Mouse (Mus musculus): ENCODE data around the gene Pik3c2g. TPM values are rescaled to one million over a fixed set of nuclear protein-coding genes. Genes with fewer than 3 reads are reported as not detected.
A peak's percentile ranks its signal among the peaks of the same experiment; 100 is the strongest.

The Pik3c2g gene
- polyA plus RNA-seq, 1 experiment from 2014 or later, result 1.2 TPM

- Histone ChIP-seq H3K9ac (ENCODE audit: low read depth, low read length) (no peak overlapping the region), H3K4me1 (ENCODE audit: control insufficient read depth, insufficient read depth, low read length) (no peaks in the 10 kb centered on the region), H3K27ac (ENCODE audit: low read depth, low read length) (no peak overlapping the region), H3K27me3 (ENCODE audit: control insufficient read depth, insufficient read depth, low read length) (no peaks in the 10 kb centered on the region), H3K36me3 (ENCODE audit: control insufficient read depth, insufficient read depth, low read length) (no peaks in the 10 kb centered on the region), H3K4me2 (no peak overlapping the region), H3K9me3 (replicated peaks; ENCODE audit: control insufficient read depth, low read length) (no peaks in the 10 kb centered on the region), H3K4me3 (ENCODE audit: low read depth, low read length) (no peak overlapping the region)
- 70% methylated on average over 15 of the region's 15 CpGs for WGBS (ENCODE audit: insufficient replicate concordance)
- ATAC-seq (replicated peaks; ENCODE audit: insufficient number of reproducible peaks, low FRiP score, low TSS enrichment), result no peak
These were observed 1.4 kb downstream of the Pik3c2g start for GRCm38 (mm10) chr6:139588409-139588808.

GRCm38 (mm10) chr6:139589291-139589690 is 2.3 kb downstream of the Pik3c2g start:
- no peak for ATAC-seq (replicated peaks; ENCODE audit: insufficient number of reproducible peaks, low FRiP score, low TSS enrichment)
- Histone ChIP-seq H3K9ac (ENCODE audit: low read depth, low read length) (no peak overlapping the region), H3K27me3 (ENCODE audit: control insufficient read depth, insufficient read depth, low read length) (no peaks in the 10 kb centered on the region), H3K4me3 (ENCODE audit: low read depth, low read length) (no peak overlapping the region), H3K4me2 (peak overlapping the region; percentile 24; the same call in 1 of the 2 replicates), H3K36me3 (ENCODE audit: control insufficient read depth, insufficient read depth, low read length) (no peaks in the 10 kb centered on the region), H3K27ac (ENCODE audit: low read depth, low read length) (no peak overlapping the region), H3K4me1 (ENCODE audit: control insufficient read depth, insufficient read depth, low read length) (no peaks in the 10 kb centered on the region), H3K9me3 (replicated peaks; ENCODE audit: control insufficient read depth, low read length) (no peaks in the 10 kb centered on the region)
- 12% methylated on average over 12 of the region's 12 CpGs for WGBS (ENCODE audit: insufficient replicate concordance)

GRCm38 (mm10) chr6:139589854-139590253 is 2.8 kb downstream of the Pik3c2g start:
- H3K27me3 ChIP-seq (ENCODE audit: control insufficient read depth, insufficient read depth, low read length), result no peaks in the 10 kb centered on the region
- H3K9ac ChIP-seq (ENCODE audit: low read depth, low read length), result no peak overlapping the region
- ATAC-seq (replicated peaks; ENCODE audit: insufficient number of reproducible peaks, low FRiP score, low TSS enrichment), result no peak
- H3K27ac ChIP-seq (ENCODE audit: low read depth, low read length), result no peak overlapping the region
- no peak overlapping the region for H3K4me3 ChIP-seq (ENCODE audit: low read depth, low read length)
- H3K9me3 ChIP-seq (replicated peaks; ENCODE audit: control insufficient read depth, low read length), result no peaks in the 10 kb centered on the region
- no peak overlapping the region for H3K4me2 ChIP-seq
- H3K4me1 ChIP-seq (ENCODE audit: control insufficient read depth, insufficient read depth, low read length), result no peaks in the 10 kb centered on the region
- 64% methylated on average over 9 of the region's 9 CpGs for WGBS (ENCODE audit: insufficient replicate concordance)
- H3K36me3 ChIP-seq (ENCODE audit: control insufficient read depth, insufficient read depth, low read length), result no peaks in the 10 kb centered on the region

GRCm38 (mm10) chr6:139592081-139592480 is 5.1 kb downstream of the Pik3c2g start:
- no peaks in the 10 kb centered on the region for H3K27me3 ChIP-seq (ENCODE audit: control insufficient read depth, insufficient read depth, low read length)
- no peaks in the 10 kb centered on the region for H3K36me3 ChIP-seq (ENCODE audit: control insufficient read depth, insufficient read depth, low read length)
- ATAC-seq (replicated peaks; ENCODE audit: insufficient number of reproducible peaks, low FRiP score, low TSS enrichment), result no peak
- H3K4me2 ChIP-seq, result no peak overlapping the region
- no peaks in the 10 kb centered on the region for H3K4me1 ChIP-seq (ENCODE audit: control insufficient read depth, insufficient read depth, low read length)
- H3K9me3 ChIP-seq (replicated peaks; ENCODE audit: control insufficient read depth, low read length), result no peaks in the 10 kb centered on the region
- H3K9ac ChIP-seq (ENCODE audit: low read depth, low read length), result no peak overlapping the region
- 22% methylated on average over 3 of the region's 3 CpGs for WGBS (ENCODE audit: insufficient replicate concordance)
- no peak overlapping the region for H3K27ac ChIP-seq (ENCODE audit: low read depth, low read length)
- no peak overlapping the region for H3K4me3 ChIP-seq (ENCODE audit: low read depth, low read length)

GRCm38 (mm10) chr6:139596433-139596832 is 9.4 kb downstream of the Pik3c2g start:
- 46% methylated on average over 2 of the region's 2 CpGs for WGBS (ENCODE audit: insufficient replicate concordance)
- H3K27ac ChIP-seq (ENCODE audit: low read depth, low read length), result no peak overlapping the region
- no peaks in the 10 kb centered on the region for H3K9me3 ChIP-seq (replicated peaks; ENCODE audit: control insufficient read depth, low read length)
- H3K4me2 ChIP-seq, result no peak overlapping the region
- no peaks in the 10 kb centered on the region for H3K36me3 ChIP-seq (ENCODE audit: control insufficient read depth, insufficient read depth, low read length)
- no peak overlapping the region for H3K4me3 ChIP-seq (ENCODE audit: low read depth, low read length)
- H3K27me3 ChIP-seq (ENCODE audit: control insufficient read depth, insufficient read depth, low read length), result no peaks in the 10 kb centered on the region
- no peak for ATAC-seq (replicated peaks; ENCODE audit: insufficient number of reproducible peaks, low FRiP score, low TSS enrichment)
- H3K4me1 ChIP-seq (ENCODE audit: control insufficient read depth, insufficient read depth, low read length), result no peaks in the 10 kb centered on the region
- no peak overlapping the region for H3K9ac ChIP-seq (ENCODE audit: low read depth, low read length)

GRCm38 (mm10) chr6:139599216-139599615 is 12.2 kb downstream of the Pik3c2g start:
- 74% methylated on average over 1 of the region's 1 CpGs for WGBS (ENCODE audit: insufficient replicate concordance)
- ATAC-seq (replicated peaks; ENCODE audit: insufficient number of reproducible peaks, low FRiP score, low TSS enrichment), result no peak
- no peak overlapping the region for H3K4me3 ChIP-seq (ENCODE audit: low read depth, low read length)

GRCm38 (mm10) chr6:139618774-139619173 is 31.8 kb downstream of the Pik3c2g start:
- Histone ChIP-seq H3K4me3 (ENCODE audit: low read depth, low read length) (no peak overlapping the region), H3K9me3 (replicated peaks; ENCODE audit: control insufficient read depth, low read length) (no peaks in the 10 kb centered on the region), H3K4me1 (ENCODE audit: control insufficient read depth, insufficient read depth, low read length) (no peaks in the 10 kb centered on the region), H3K4me2 (no peak overlapping the region), H3K27me3 (ENCODE audit: control insufficient read depth, insufficient read depth, low read length) (no peaks in the 10 kb centered on the region), H3K36me3 (ENCODE audit: control insufficient read depth, insufficient read depth, low read length) (no peaks in the 10 kb centered on the region), H3K9ac (ENCODE audit: low read depth, low read length) (no peak overlapping the region), H3K27ac (ENCODE audit: low read depth, low read length) (no peak overlapping the region)
- ATAC-seq (replicated peaks; ENCODE audit: insufficient number of reproducible peaks, low FRiP score, low TSS enrichment), result no peak
- 74% methylated on average over 4 of the region's 4 CpGs for WGBS (ENCODE audit: insufficient replicate concordance)

More at GRCm38 (mm10) chr6:139599216-139599615, 12.2 kb downstream of the Pik3c2g start:
- Histone ChIP-seq H3K36me3 (ENCODE audit: control insufficient read depth, insufficient read depth, low read length) (no peaks in the 10 kb centered on the region), H3K4me2 (no peak overlapping the region), H3K9me3 (replicated peaks; ENCODE audit: control insufficient read depth, low read length) (no peaks in the 10 kb centered on the region), H3K27ac (ENCODE audit: low read depth, low read length) (no peak overlapping the region), H3K9ac (ENCODE audit: low read depth, low read length) (no peak overlapping the region), H3K27me3 (ENCODE audit: control insufficient read depth, insufficient read depth, low read length) (no peaks in the 10 kb centered on the region), H3K4me1 (ENCODE audit: control insufficient read depth, insufficient read depth, low read length) (no peaks in the 10 kb centered on the region)

- no peak overlapping the region for H3K4me3 ChIP-seq (ENCODE audit: low read depth, low read length)
- H3K9me3 ChIP-seq (replicated peaks; ENCODE audit: control insufficient read depth, low read length), result no peaks in the 10 kb centered on the region
- H3K36me3 ChIP-seq (ENCODE audit: control insufficient read depth, insufficient read depth, low read length), result no peaks in the 10 kb centered on the region
- no peaks in the 10 kb centered on the region for H3K27me3 ChIP-seq (ENCODE audit: control insufficient read depth, insufficient read depth, low read length)
- ATAC-seq (replicated peaks; ENCODE audit: insufficient number of reproducible peaks, low FRiP score, low TSS enrichment), result no peak
- H3K4me1 ChIP-seq (ENCODE audit: control insufficient read depth, insufficient read depth, low read length), result no peaks in the 10 kb centered on the region
- no peak overlapping the region for H3K4me2 ChIP-seq
- H3K27ac ChIP-seq (ENCODE audit: low read depth, low read length), result no peak overlapping the region
- H3K9ac ChIP-seq (ENCODE audit: low read depth, low read length), result no peak overlapping the region
These were observed 37.7 kb downstream of the Pik3c2g start for GRCm38 (mm10) chr6:139624756-139625155.

GRCm38 (mm10) chr6:139634561-139634960 is 47.5 kb downstream of the Pik3c2g start:
- Histone ChIP-seq H3K4me2 (no peak overlapping the region), H3K4me1 (ENCODE audit: control insufficient read depth, insufficient read depth, low read length) (no peaks in the 10 kb centered on the region), H3K36me3 (ENCODE audit: control insufficient read depth, insufficient read depth, low read length) (no peaks in the 10 kb centered on the region), H3K9ac (ENCODE audit: low read depth, low read length) (no peak overlapping the region), H3K4me3 (ENCODE audit: low read depth, low read length) (no peak overlapping the region), H3K27me3 (ENCODE audit: control insufficient read depth, insufficient read depth, low read length) (no peaks in the 10 kb centered on the region), H3K9me3 (replicated peaks; ENCODE audit: control insufficient read depth, low read length) (no peaks in the 10 kb centered on the region), H3K27ac (ENCODE audit: low read depth, low read length) (no peak overlapping the region)
- no peak for ATAC-seq (replicated peaks; ENCODE audit: insufficient number of reproducible peaks, low FRiP score, low TSS enrichment)
- WGBS (ENCODE audit: insufficient replicate concordance), result 67% methylated on average over 3 of the region's 3 CpGs
